Mouse (Mus musculus) myocyte (in vitro differentiated cells): ENCODE results near the gene Srsf4.

ENCODE experiments used
- MAX ChIP-seq: IDR thresholded peaks from one replicate; pipeline ENCODE4 v1.6.1; 2011; ENCODE audit warnings: low read depth, mild to moderate bottlenecking, control low read depth
- MYOG ChIP-seq, 3 experiments: IDR thresholded peaks; one replicate each; pipeline ENCODE4 v1.6.1; 2011; ENCODE audit warnings: control low read depth in 2 of 3, low read depth in 2 of 3, mild to moderate bottlenecking in 2 of 3; ENCODE audit not compliant: insufficient read length in 2 of 3, control insufficient read depth in 1 of 3, insufficient read depth in 1 of 3
- POLR2A ChIP-seq: IDR thresholded peaks from one replicate; pipeline ENCODE4 v1.6.1; 2011; ENCODE audit warnings: low read depth, mild to moderate bottlenecking, control low read depth, moderate library complexity; ENCODE audit not compliant: insufficient read length
- POLR2AphosphoS2 ChIP-seq: IDR thresholded peaks from one replicate; pipeline ENCODE4 v1.6.1; 2011; ENCODE audit warnings: low read depth, control low read depth; ENCODE audit not compliant: insufficient read length
- TCF12 ChIP-seq: IDR thresholded peaks from one replicate; pipeline ENCODE4 v1.6.1; 2011; ENCODE audit warnings: mild to moderate bottlenecking, control low read depth; ENCODE audit not compliant: poor library complexity, insufficient read depth, severe bottlenecking
- USF1 ChIP-seq: IDR thresholded peaks from one replicate; pipeline ENCODE4 v1.6.1; 2011; ENCODE audit warnings: low read depth, mild to moderate bottlenecking, control low read depth, moderate library complexity

DNA sequence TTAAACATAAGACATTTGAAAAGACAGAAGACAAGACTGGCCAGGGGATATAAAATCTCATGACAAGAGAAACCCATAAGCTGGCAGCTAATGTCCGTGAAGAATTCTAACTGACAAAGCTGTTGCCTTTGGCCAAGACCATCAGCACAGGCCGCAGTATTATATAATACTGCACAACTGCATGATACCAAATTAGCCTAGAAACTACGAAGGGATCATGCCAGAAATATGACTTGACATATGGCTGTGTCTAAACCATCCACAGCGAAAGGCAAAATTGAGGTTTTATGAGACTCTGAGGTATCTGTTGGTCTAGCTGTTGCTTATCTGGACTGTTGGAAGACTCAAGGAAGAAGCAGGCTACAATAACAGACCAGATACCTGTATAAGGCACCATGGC, 67.4 kb downstream of the Srsf4 start:
- no peak for TF ChIP-seq POLR2AphosphoS2
- TF ChIP-seq MAX, result no peak
- TF ChIP-seq MYOG (IDR thresholded peaks at IDR 0.05; ENCODE audit: control insufficient read depth in 1 of 3, insufficient read depth in 1 of 3, insufficient read length in 2 of 3, low read depth in 2 of 3), result no peak
- TF ChIP-seq USF1, result no peak
- TF ChIP-seq POLR2A, result no peak
- no peak for TF ChIP-seq TCF12
